Mouse (Mus musculus): Measurements from ENCODE around the gene Midn.

The Midn gene

DNA sequence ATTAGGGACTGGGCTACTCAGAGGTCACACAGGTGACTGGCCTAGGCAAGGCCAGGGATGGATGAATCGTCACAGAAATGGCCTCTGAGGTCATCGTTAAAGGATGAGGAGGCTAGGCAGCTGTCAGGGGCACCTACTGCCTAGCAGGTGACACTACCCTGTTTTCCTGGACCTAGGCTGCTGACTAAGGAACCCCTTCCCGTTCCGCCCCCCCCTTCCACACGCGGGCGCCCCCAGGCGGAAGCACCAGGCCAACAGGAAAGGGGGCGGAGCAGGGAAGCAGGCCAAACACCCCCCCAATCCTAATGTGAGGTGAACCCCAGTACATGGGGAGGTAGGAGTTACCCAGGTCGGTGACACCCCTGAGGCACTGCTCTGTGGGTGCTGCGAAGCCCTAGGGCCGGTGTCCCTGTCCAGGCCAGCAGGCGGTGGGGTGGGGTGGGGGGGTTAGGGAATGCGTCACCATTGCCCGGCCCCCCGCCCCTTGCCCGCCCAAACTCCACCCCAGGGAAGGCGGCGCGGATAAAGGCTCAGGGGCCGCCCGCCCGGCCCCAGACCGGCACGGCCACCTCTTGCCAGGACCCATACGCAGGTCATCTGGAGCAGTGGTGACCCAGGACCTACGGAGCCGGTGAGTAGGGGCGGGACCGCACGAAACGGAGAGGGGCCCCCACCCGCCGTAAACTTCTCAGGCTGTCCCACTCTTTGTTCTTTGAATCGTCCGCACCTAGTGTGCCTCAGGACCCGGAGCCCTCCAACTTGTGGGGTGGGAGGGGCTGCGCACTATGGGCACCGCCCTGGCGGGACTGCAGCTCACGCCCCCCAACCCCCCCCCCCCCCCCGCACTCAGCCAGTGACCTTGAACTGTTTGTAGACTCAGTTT lies at the start of gene Midn:
Gene Midn (plus strand): TSS at position 554 of the 883 bp plus-strand sequence.
- peak; percentile 66 for DNase-seq (ENCODE audit: low spot score)

GRCm38 (mm10) chr10:80098630-80099029 lies 49.4 kb upstream of the Midn start:
- no peak for DNase-seq (ENCODE audit: low spot score)

- no peak for DNase-seq (ENCODE audit: low spot score)
Measured at GRCm38 (mm10) chr10:80100982-80101381, 47.1 kb upstream of the Midn start.

DNA sequence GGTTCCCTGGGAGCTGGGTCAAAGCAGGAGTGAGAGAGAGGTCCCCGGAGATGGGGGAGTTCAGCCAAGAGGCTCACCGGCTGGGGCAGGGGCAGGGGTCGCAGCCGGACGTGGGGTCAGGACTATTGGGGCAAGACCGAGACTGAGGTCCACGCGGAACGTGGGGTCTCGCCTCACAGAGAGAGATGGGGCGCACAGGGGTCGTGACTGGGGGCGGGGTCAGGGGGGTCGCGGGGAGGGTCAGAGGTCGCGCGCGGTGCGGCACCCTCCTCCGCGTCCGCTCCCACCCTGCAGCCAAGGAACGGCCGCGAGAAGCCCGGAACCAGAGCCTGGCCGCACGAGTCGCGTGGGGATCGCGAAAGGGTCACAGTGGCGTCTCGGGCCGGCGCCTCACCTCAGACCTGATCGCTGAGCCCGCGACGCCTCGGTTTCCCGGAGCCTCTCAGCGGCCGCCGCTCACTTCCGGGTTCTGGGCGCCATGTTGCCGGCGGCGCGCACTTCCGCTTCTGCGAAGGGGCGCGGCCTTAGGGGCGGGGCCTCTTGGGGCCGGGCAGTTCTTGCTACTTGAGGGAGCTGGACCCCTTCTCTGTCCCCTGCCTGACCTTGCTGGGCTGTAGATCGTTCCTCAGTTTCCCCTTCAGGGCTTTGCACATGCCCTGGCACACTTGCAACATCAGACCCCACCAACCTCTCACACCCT lies 45.7 kb upstream of the Midn start:
- peak; percentile 86 for DNase-seq (ENCODE audit: low spot score)

DNA sequence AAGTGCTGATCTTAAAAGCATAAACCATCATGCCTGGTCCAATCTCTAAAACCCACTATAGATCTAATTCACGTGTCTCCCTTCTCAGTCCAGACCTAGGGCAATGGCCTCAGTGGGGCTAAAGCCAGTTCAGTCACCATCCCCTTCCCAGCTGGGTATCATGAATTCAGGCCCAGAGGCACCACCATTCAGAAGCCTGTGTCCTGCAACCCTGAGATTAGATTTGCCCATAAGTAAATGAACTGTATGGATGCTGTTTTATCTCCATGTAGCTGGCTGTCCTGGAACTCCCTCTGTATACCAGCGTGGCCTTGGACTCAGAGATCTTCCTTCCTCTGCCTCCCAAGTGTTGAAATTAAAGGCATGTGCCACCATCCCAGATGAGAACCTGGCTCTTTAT lies 45.0 kb upstream of the Midn start:
- DNase-seq (ENCODE audit: low spot score), result no peak

DNA sequence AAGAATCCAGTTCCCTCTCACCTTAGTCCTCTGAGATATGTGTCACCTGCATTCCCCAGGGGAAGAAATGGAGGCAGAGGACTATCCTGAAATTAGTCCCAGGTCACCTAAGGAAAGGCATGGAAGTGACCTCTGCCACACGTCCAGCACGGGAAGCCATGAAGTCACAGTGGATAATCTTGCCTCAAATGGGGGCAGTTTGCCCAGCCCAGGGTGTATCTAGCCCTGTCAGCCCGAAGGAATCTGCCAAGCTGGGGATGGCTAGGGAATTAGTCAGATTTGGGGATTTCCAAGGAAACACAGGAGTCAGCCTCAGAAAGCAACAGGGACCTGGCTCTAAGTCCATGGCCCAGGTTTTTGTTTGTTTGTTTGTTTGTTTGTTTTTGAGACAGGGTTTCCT lies 43.9 kb upstream of the Midn start:
- DNase-seq (ENCODE audit: low spot score), result no peak

- DNase-seq (ENCODE audit: low spot score), result no peak
Measured at GRCm38 (mm10) chr10:80105460-80105859, 42.6 kb upstream of the Midn start, which contains the start of gene Sbno2. Sbno2 (minus strand) TSS chr10:80105571.

- DNase-seq (ENCODE audit: low spot score), result no peak
Measured at GRCm38 (mm10) chr10:80105926-80106325, 42.1 kb upstream of the Midn start.

- DNase-seq (ENCODE audit: low spot score), result no peak
Measured at GRCm38 (mm10) chr10:80107678-80108077, 40.4 kb upstream of the Midn start.

DNA sequence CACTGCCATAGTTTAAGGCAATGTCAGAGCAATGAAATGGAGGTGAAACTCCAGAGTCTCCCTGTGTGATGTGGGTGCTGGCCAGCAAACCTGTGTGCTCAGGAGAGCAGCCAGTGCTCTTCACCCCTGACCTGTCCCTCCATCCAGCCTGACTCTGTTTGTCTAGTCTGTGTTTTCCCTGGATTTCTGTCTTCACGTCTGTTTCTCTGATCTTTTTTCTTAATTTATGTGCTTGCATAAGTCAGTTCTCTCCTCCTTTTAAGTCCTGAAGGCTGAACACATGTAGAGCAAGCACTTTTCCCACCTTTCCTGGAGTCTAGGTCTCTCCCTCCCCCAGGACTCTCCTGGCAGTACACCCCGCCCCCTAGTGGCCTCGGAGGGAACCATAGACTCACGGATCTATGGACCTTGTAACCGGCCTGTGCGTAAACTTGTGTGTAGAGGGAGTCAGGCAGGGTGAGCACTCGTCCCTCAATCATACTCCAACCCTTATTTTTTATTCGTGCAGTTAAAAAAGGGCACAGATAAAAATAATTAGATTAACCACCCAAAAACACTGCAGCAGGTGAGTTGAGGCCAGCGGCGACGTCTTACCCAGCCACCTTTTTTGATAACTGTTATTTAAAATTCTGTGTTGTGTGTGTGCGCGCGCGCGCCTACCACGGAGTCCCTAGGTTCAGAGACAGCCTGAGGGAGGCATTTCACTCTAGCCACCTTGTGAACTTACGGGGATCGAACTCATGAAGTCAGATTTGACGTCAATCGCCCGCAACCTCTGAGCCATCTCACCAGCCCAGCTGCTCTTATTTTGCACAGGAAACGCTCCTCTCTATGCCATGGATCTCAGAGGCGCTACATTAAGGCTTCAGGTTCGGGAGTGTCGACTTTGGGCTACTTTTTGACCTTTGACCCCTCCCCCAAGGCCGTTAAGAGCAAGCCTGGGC lies 33.5 kb upstream of the Midn start:
- peak; percentile 85 for DNase-seq (ENCODE audit: low spot score)

- DNase-seq (ENCODE audit: low spot score), result peak; percentile 95
Measured at GRCm38 (mm10) chr10:80115290-80115943, 32.7 kb upstream of the Midn start, which contains the start of gene Stk11. Stk11 (plus strand) TSS chr10:80115803.

DNA sequence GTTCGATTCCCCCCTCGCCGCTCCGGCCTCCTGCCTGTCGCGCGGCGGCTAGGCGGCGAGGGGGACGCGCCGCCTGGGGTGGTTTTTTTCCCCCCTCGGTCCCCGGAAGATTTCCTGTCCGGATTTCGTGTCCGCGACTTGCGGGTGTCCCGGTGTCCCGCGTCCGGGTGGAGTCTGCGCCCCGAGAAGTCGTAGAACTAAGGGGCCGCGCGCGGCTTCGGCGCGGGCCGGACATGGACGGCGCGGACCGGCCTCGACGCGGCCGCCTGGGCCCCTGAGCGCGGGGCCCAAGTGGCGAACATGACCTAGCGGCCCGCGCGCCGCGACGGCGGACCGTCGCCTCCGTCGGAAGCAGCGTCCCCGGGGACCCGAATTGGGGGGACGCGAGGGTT lies 32.1 kb upstream of the Midn start:
- no peak for DNase-seq (ENCODE audit: low spot score)

- peak; percentile 40 for DNase-seq (ENCODE audit: low spot score)
Measured at GRCm38 (mm10) chr10:80116563-80116926, 31.5 kb upstream of the Midn start.

- peak; percentile 52 for DNase-seq (ENCODE audit: low spot score)
Measured at GRCm38 (mm10) chr10:80116927-80117691, 31.0 kb upstream of the Midn start.

GRCm38 (mm10) chr10:80117736-80118135 lies 30.3 kb upstream of the Midn start:
- DNase-seq (ENCODE audit: low spot score), result no peak

DNA sequence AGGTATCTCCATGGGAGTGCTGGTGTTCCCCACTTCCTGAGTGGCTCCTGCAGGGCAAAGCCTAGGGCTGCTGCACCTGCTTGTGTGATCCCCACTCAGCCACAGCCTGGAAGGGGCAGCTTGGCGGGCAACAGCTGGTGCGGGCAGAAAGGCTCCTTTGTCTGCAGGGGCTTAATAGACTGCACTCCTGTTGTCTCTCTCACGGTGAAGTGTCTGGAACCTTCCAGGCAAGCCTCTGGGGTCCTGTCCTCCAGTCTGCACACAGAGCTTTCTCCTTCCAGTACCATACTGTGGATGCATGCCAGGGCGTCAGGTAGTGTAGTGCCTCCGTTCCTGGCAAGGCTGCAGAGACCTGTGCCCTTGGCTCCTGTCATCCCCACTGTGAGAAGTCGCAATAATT lies 29.5 kb upstream of the Midn start:
- DNase-seq (ENCODE audit: low spot score), result no peak

GRCm38 (mm10) chr10:80120146-80120545 lies 27.9 kb upstream of the Midn start:
- no peak for DNase-seq (ENCODE audit: low spot score)

GRCm38 (mm10) chr10:80121639-80122038 lies 26.4 kb upstream of the Midn start:
- no peak for DNase-seq (ENCODE audit: low spot score)

GRCm38 (mm10) chr10:80123932-80124562 lies 24.0 kb upstream of the Midn start:
- peak; percentile 49 for DNase-seq (ENCODE audit: low spot score)

DNA sequence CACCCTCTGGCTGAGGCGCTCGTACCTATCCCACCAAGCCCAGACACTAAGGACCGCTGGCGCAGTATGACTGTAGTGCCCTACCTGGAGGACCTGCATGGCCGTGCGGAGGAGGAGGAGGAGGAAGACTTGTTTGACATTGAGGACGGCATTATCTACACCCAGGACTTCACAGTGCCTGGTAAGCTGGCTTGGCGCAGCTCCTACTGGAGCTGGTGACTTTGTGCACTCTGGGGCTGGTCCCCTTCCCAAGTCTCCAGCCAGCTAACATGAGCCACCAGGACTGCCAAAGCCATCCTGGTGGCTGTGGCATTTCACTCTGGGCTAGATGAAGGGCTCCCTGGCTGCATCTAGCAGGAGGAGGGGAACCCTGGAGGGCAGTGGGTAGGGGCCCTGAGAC lies 20.2 kb upstream of the Midn start:
- DNase-seq (ENCODE audit: low spot score), result no peak
